Mouse (Mus musculus): Measurements from ENCODE around the gene Wdfy4. TPM values are rescaled to one million over a fixed set of nuclear protein-coding genes. Genes with fewer than 3 reads are reported as not detected.

Gene Wdfy4
- polyA plus RNA-seq, 1 experiment from 2014 or later, result 0.63 TPM

DNA sequence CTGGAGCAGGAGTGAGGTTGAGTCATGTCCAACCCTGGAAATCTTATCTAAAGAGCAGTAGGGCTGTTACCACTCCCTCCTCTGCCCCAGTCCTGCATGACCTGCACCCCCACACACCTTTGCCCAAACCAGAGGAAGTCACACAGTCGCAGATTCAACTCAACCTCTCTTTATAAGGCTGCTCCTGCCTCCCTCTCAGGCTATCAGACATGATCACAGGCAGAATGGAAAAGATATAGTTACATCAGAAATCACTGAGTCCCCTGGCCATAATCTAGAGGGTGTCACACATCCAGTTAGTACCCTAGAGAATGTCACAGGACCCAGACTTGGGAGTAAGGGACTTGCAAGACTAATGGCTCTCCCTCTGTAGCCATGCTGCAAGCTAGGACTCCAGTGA lies 68.7 kb downstream of the Wdfy4 start:
- WGBS, result 68% methylated on average over 1 of the region's 1 CpGs

DNA sequence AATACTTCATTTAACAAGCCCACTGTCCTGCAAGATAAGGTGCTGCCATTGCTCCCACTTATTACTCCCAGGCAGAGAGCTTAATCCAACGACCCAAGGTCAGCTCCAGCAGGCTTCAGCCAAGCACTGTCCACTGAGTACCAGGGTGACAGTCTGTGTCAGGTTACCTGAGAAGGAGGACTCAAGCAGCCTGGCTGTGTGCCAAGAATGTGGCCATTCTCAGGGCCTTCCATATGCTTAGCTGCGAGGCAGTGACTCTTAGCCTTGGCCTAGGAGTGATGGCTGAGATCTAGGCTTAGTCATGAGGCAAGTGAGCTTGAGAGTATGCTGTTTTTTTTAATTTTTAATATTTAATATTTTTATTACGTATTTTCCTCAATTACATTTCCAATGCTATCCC lies 80.5 kb downstream of the Wdfy4 start:
- no peak overlapping the region for H3K9ac ChIP-seq (replicated peaks)
- H3K9me3 ChIP-seq, result no peaks in the 10 kb centered on the region
- ATAC-seq (ENCODE audit: low FRiP score, low read depth), result no peak
- H3K36me3 ChIP-seq, result no peaks in the 10 kb centered on the region
- H3K4me1 ChIP-seq, result no peaks in the 10 kb centered on the region
- H3K4me3 ChIP-seq, result no peak overlapping the region
- H3K4me2 ChIP-seq (replicated peaks), result no peak overlapping the region
- H3K27me3 ChIP-seq, result no peaks in the 10 kb centered on the region; the same call in 1 of the 2 replicates
- H3K27ac ChIP-seq (replicated peaks), result no peak overlapping the region
- WGBS, result 76% methylated on average over 3 of the region's 3 CpGs

More for the DNA sequence above, 68.7 kb downstream of the Wdfy4 start:
- Histone ChIP-seq H3K27ac (replicated peaks) (no peak overlapping the region), H3K27me3 (no peaks in the 10 kb centered on the region), H3K4me1 (no peaks in the 10 kb centered on the region), H3K36me3 (no peaks in the 10 kb centered on the region), H3K4me3 (no peak overlapping the region), H3K9me3 (no peaks in the 10 kb centered on the region), H3K9ac (replicated peaks) (no peak overlapping the region), H3K4me2 (replicated peaks) (no peak overlapping the region)
- ATAC-seq (ENCODE audit: low FRiP score, low read depth), result no peak

DNA sequence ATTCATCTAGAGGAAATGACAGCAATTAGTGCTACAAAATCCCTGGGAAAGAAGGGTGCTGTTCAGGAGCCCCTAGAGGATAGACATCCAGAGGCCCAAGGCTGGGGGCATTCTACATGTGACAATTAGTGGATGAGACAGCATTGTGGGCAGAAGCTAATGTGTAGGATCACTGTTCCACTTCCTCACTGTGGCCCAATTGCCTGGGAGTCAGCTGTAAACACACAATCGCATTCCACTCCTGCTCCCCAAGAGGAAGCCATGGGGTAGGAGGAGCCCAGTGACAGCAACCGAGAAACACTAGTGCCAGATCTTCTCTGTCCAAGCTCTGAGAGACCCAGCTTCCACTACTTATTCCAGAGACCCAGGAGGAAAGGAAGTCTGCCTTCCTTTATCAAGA lies 83.7 kb downstream of the Wdfy4 start:
- H3K36me3 ChIP-seq, result no peaks in the 10 kb centered on the region
- 71% methylated on average over 2 of the region's 2 CpGs for WGBS

DNA sequence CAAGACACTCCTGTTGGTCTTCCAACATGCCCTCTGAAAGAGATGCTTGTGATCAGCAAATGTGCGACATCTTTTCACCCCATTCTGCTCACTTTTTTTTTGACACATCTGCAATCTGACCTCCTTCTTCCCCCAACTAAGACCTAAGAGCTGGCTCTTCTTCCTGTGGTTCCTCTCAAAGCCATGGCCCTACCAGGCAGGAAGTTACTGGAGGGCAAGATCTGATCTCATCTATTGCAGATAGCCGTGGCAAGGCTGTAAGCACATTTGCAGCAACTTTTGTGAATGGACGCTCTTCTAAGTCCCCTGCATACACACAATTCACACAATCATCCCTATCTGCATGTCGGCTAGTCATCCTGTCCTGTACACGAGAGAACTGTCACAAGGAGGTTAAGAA lies 85.4 kb downstream of the Wdfy4 start:
- Histone ChIP-seq H3K9ac (replicated peaks) (no peak overlapping the region), H3K4me1 (no peaks in the 10 kb centered on the region), H3K27ac (replicated peaks) (no peak overlapping the region), H3K4me2 (replicated peaks) (no peak overlapping the region), H3K4me3 (no peak overlapping the region), H3K9me3 (no peaks in the 10 kb centered on the region), H3K36me3 (no peaks in the 10 kb centered on the region), H3K27me3 (no peaks in the 10 kb centered on the region)
- ATAC-seq (ENCODE audit: low FRiP score, low read depth), result no peak
- WGBS, result 84% methylated on average over 5 of the region's 5 CpGs

More for the DNA sequence above, 83.7 kb downstream of the Wdfy4 start:
- Histone ChIP-seq H3K27ac (replicated peaks) (no peak overlapping the region), H3K4me1 (no peaks in the 10 kb centered on the region), H3K4me2 (replicated peaks) (no peak overlapping the region), H3K9me3 (no peaks in the 10 kb centered on the region), H3K9ac (replicated peaks) (no peak overlapping the region), H3K4me3 (no peak overlapping the region), H3K27me3 (no peaks in the 10 kb centered on the region; the same call in 1 of the 2 replicates)
- no peak for ATAC-seq (ENCODE audit: low FRiP score, low read depth)

DNA sequence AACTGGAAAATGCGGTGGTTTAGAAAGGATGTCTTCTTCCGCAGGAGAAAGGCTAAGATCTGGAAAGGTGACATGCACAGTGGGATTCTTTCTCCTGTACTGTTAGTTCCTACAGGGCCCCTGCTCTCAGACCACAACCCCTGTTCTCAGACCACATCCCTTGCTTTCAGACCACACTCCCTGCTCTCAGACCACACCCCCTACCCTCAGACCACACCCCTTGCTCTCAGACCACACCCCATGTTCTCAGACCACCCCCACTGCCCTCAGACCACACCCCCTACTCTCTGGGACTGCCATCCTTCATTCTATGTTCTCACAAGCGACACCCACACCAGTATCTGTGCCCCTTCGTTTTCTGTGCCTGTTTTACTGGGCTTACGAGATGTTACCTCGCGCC lies 86.2 kb downstream of the Wdfy4 start:
- H3K9me3 ChIP-seq, result no peaks in the 10 kb centered on the region
- WGBS, result 59% methylated on average over 7 of the region's 7 CpGs
- no peak overlapping the region for H3K4me2 ChIP-seq (replicated peaks)
- no peaks in the 10 kb centered on the region for H3K4me1 ChIP-seq
- no peak for ATAC-seq (ENCODE audit: low FRiP score, low read depth)
- H3K27ac ChIP-seq (replicated peaks), result no peak overlapping the region
- H3K4me3 ChIP-seq, result no peak overlapping the region
- no peaks in the 10 kb centered on the region for H3K36me3 ChIP-seq
- no peaks in the 10 kb centered on the region for H3K27me3 ChIP-seq
- no peak overlapping the region for H3K9ac ChIP-seq (replicated peaks)

DNA sequence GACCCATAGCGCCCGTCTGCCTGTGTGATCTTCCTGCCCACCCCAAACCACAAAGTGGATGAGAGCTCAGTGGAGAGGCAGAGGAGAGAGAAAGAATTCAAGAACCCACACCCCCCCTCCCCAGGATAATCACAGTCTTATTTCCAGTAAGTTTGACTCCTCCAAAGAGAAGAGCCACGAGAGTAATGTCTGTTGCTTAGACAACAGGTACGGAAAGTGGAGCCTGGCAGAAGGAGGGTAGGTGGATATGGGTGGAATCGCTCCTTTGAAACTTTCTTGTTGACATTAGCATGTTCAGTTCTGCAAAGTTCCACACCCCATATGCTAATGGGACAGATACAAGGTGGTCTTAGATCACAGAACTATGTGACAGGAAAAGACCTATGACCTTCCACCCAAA lies 88.8 kb downstream of the Wdfy4 start:
- WGBS, result 87% methylated on average over 5 of the region's 5 CpGs
- no peak overlapping the region for H3K27ac ChIP-seq (replicated peaks)
- no peak for ATAC-seq (ENCODE audit: low FRiP score, low read depth)
- no peaks in the 10 kb centered on the region for H3K9me3 ChIP-seq
- H3K36me3 ChIP-seq, result no peaks in the 10 kb centered on the region
- H3K27me3 ChIP-seq, result no peaks in the 10 kb centered on the region
- H3K4me1 ChIP-seq, result no peaks in the 10 kb centered on the region
- no peak overlapping the region for H3K4me3 ChIP-seq
- H3K4me2 ChIP-seq (replicated peaks), result no peak overlapping the region
- no peak overlapping the region for H3K9ac ChIP-seq (replicated peaks)

DNA sequence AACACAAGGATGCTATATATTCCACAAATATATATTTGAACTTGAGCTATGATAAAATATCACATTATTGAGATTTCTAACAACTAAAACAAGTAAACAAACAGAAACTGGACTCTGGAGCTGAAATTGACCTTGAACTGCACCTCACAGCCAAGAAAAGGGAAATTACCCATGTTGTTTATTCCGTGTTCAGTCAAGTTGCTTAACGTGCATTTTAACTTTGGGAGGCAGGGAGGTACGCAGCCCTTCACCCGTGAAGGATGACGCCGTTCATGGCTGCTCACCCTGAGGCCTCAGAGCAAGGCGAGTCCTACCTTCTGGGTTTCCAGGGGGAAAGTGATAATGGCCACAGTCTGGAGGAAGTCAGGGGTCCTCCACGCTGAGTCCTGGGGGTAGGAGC lies 102.0 kb downstream of the Wdfy4 start:
- no peaks in the 10 kb centered on the region for H3K4me1 ChIP-seq
- H3K36me3 ChIP-seq, result no peaks in the 10 kb centered on the region
- H3K9ac ChIP-seq (replicated peaks), result no peak overlapping the region
- H3K4me3 ChIP-seq, result no peak overlapping the region
- ATAC-seq (ENCODE audit: low FRiP score, low read depth), result no peak
- 84% methylated on average over 8 of the region's 8 CpGs for WGBS
- no peak overlapping the region for H3K27ac ChIP-seq (replicated peaks)
- no peaks in the 10 kb centered on the region for H3K9me3 ChIP-seq
- H3K4me2 ChIP-seq (replicated peaks), result no peak overlapping the region
- H3K27me3 ChIP-seq, result no peaks in the 10 kb centered on the region; the same call in 1 of the 2 replicates

DNA sequence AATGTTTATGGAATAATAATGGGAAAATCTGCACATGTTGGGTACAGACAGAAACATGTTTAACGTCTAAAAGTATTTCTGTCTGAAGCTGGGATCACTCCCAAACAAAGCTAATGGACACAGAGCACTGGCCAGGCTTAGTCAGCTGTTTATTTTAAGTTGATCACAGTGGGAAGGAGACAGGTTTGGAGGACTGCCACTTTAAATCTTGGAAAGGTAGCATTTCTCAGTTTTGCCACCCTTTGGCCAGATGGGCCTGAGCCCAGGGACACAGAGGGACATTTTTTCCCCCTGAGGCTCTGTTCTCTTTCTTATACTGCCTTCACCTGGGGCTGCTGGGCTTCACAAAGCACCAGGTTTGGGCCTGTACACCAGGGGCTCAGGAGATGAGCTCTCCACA lies 103.0 kb downstream of the Wdfy4 start:
- 70% methylated on average over 1 of the region's 1 CpGs for whole genome bisulfite sequencing
- Histone ChIP-seq H3K27me3 (no peaks in the 10 kb centered on the region; the same call in 1 of the 2 replicates), H3K4me3 (no peak overlapping the region), H3K27ac (replicated peaks) (no peak overlapping the region), H3K36me3 (no peaks in the 10 kb centered on the region), H3K9ac (replicated peaks) (no peak overlapping the region), H3K4me1 (no peaks in the 10 kb centered on the region), H3K9me3 (no peaks in the 10 kb centered on the region), H3K4me2 (replicated peaks) (no peak overlapping the region)
- ATAC-seq (ENCODE audit: low FRiP score, low read depth), result no peak

DNA sequence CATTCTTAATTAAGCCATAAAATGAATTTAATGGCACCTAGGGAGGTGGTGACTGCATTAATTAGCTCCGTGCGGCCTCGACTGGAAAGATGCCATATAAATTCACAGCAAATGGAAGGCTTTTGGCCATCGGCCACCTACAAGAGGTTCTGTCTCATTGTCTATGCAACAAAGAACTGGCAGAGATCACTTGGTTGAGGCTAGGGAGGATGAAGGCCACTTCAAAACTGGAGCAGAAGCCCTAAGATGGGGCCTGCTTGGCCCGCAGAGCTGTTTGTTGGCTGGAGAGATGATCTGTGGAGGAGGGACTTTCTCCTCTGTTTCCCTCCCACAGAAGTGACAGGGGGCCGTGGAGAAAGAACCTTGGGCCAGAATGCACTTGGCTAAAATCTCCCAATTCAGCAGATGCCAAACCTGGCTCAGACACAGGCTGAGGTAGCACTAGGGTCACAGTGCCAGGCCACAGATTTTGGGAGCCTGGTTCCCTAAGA lies 103.9 kb downstream of the Wdfy4 start:
- no peak overlapping the region for H3K27ac ChIP-seq (replicated peaks)
- H3K4me3 ChIP-seq, result no peak overlapping the region
- H3K4me1 ChIP-seq, result no peaks in the 10 kb centered on the region
- WGBS, result 85% methylated on average over 6 of the region's 6 CpGs
- H3K9me3 ChIP-seq, result no peaks in the 10 kb centered on the region
- H3K27me3 ChIP-seq, result no peaks in the 10 kb centered on the region; the same call in 1 of the 2 replicates
- H3K36me3 ChIP-seq, result no peaks in the 10 kb centered on the region
- H3K4me2 ChIP-seq (replicated peaks), result no peak overlapping the region
- H3K9ac ChIP-seq (replicated peaks), result no peak overlapping the region
- no peak for ATAC-seq (ENCODE audit: low FRiP score, low read depth)

DNA sequence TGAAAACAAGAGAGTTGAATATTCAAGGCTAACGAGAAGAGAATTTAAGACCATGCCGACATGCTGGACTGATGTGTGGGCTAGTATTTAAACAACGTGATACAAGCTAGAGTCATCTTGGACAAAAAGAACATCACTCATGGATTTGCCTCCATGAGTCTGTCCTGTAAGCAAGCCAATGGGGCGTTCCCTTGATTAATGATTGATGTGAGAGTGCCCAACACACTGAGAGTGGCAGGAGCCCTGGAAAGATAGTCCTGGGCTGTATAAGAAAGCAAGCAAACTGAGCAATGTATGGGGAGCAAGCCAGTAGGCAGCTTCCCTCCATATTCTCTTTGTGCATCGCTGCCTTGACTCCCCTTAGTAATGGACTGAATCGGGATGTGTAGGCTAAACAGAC lies 106.7 kb downstream of the Wdfy4 start:
- no peak for ATAC-seq (ENCODE audit: low FRiP score, low read depth)
- Histone ChIP-seq H3K9ac (replicated peaks) (no peak overlapping the region), H3K4me1 (no peaks in the 10 kb centered on the region), H3K4me2 (replicated peaks) (no peak overlapping the region), H3K27ac (replicated peaks) (no peak overlapping the region), H3K36me3 (no peaks in the 10 kb centered on the region), H3K9me3 (no peaks in the 10 kb centered on the region), H3K4me3 (no peak overlapping the region), H3K27me3 (no peaks in the 10 kb centered on the region; the same call in 1 of the 2 replicates)
- 91% methylated on average over 6 of the region's 6 CpGs for WGBS

DNA sequence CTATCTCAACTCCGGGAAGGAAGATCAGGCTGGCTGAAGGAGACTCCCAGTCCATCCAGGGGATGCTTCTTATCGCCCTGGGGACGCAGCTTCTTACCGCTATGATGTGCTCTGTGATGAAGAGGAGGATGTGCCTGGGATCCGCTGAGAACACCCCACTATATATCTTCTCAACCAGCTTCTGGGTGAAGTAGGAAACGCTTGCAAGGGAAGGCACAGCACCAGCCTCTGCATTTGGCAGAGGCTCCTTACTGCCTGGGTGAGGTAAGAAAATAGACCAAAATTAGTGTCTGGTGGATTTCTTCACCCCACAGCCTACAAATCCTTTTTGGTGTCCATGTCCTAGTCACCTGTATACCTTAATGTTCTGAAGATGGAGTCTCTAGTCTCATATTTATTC lies 107.2 kb downstream of the Wdfy4 start:
- ATAC-seq (ENCODE audit: low FRiP score, low read depth), result no peak
- WGBS, result 87% methylated on average over 6 of the region's 6 CpGs
- no peaks in the 10 kb centered on the region for H3K36me3 ChIP-seq

DNA sequence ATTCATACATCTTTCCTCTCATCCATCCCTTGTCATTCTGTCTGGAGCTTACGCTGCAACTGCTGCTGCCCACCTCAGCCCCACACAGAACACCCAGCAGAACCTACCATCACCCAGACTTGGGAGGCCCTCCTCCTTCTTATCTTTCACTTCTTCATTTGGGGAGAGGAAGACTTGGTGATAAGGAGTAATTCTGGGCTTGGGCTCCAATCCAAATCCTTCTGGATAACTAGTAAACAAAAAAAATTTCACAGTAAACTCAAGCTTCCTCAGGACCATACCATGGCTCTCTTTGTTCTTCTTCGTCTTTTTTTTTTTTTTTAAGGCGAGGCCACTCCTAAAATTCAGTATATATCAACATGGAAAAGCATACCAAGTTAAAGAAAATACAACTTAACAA lies 112.0 kb downstream of the Wdfy4 start:
- H3K27me3 ChIP-seq, result no peaks in the 10 kb centered on the region
- WGBS, result 79% methylated on average over 3 of the region's 3 CpGs
- H3K27ac ChIP-seq (replicated peaks), result no peak overlapping the region

More for the DNA sequence above, 107.2 kb downstream of the Wdfy4 start:
- Histone ChIP-seq H3K9ac (replicated peaks) (no peak overlapping the region), H3K4me3 (no peak overlapping the region), H3K9me3 (no peaks in the 10 kb centered on the region), H3K27me3 (no peaks in the 10 kb centered on the region; the same call in 1 of the 2 replicates), H3K4me2 (replicated peaks) (no peak overlapping the region), H3K27ac (replicated peaks) (no peak overlapping the region), H3K4me1 (no peaks in the 10 kb centered on the region)

DNA sequence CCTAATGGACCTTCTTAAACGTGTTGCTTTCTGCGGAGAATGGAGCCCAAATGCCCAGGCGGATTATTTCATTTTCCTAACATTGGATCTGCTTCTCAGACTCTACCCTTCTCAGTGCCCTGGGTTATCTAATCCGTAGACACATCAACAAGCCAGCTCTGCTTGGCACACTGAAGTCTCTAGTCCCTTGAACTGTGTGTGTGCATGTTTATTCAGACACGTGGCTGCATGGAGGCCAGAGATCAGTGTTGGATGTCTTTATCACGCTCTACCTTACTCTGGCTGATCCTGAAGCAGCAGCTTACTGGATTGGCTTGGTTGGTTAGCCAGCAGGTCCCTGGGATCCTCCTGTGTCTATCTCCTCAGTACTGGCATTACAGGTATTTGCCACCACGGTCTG lies 113.0 kb downstream of the Wdfy4 start:
- no peak for ATAC-seq (ENCODE audit: low FRiP score, low read depth)
- 86% methylated on average over 7 of the region's 7 CpGs for WGBS
- H3K4me1 ChIP-seq, result no peaks in the 10 kb centered on the region

More for the DNA sequence above, 112.0 kb downstream of the Wdfy4 start:
- Histone ChIP-seq H3K36me3 (no peaks in the 10 kb centered on the region), H3K9me3 (no peaks in the 10 kb centered on the region), H3K4me2 (replicated peaks) (no peak overlapping the region), H3K4me3 (no peak overlapping the region), H3K4me1 (no peaks in the 10 kb centered on the region), H3K9ac (replicated peaks) (no peak overlapping the region)
- no peak for ATAC-seq (ENCODE audit: low FRiP score, low read depth)

More for the DNA sequence above, 113.0 kb downstream of the Wdfy4 start:
- H3K27me3 ChIP-seq, result no peaks in the 10 kb centered on the region
- H3K9me3 ChIP-seq, result no peaks in the 10 kb centered on the region
- H3K4me2 ChIP-seq (replicated peaks), result no peak overlapping the region
- no peak overlapping the region for H3K4me3 ChIP-seq
- no peaks in the 10 kb centered on the region for H3K36me3 ChIP-seq
- no peak overlapping the region for H3K9ac ChIP-seq (replicated peaks)
- no peak overlapping the region for H3K27ac ChIP-seq (replicated peaks)
